Mouse (Mus musculus) forebrain, embryonic 11.5 days (tissue): ENCODE results near the gene Gna15. TPM values are rescaled to one million over a fixed set of nuclear protein-coding genes. Genes with fewer than 3 reads are reported as not detected.

Experiments used
- ATAC-seq: fragments of 200-750 bp; cut with Nextera tagmentation; replicated peaks from 2 replicates; pipeline ENCODE4 v1.8.0; 2017; ENCODE audit warnings: moderate TSS enrichment; ENCODE audit not compliant: low FRiP score
- DNase-seq: peaks from one replicate; pipeline ENCODE4 v3.0.0-alpha.2; 2017; ENCODE audit warnings: low spot score
- H3K27ac ChIP-seq: fragments of 300-500 bp; sonication (generic); 2 replicates; pipeline ENCODE4 v1.5.1; 2014; ENCODE audit warnings: low read depth, low read length
- H3K27me3 ChIP-seq: fragments of 300-500 bp; sonication (generic); 2 replicates; pipeline ENCODE4 v1.6.1; 2014; ENCODE audit warnings: mild to moderate bottlenecking, low read length, mixed read lengths; ENCODE audit not compliant: control insufficient read depth, insufficient read depth
- H3K36me3 ChIP-seq: fragments of 300-500 bp; sonication (generic); 2 replicates; pipeline ENCODE4 v1.6.1; 2014; ENCODE audit warnings: mild to moderate bottlenecking, low read length, moderate library complexity, mixed read lengths; ENCODE audit not compliant: control insufficient read depth, insufficient read depth
- H3K4me1 ChIP-seq: fragments of 300-500 bp; sonication (generic); replicated peaks from 2 replicates; pipeline ENCODE4 v1.6.1; 2014; ENCODE audit warnings: low read length, mixed read lengths; ENCODE audit not compliant: control insufficient read depth, insufficient read depth
- H3K4me2 ChIP-seq: fragments of 300-500 bp; sonication (generic); 2 replicates; pipeline ENCODE4 v1.6.1; 2014; ENCODE audit warnings: low read depth, mild to moderate bottlenecking, low read length, moderate library complexity, mixed read lengths; ENCODE audit not compliant: severe bottlenecking
- H3K4me3 ChIP-seq: fragments of 300-500 bp; sonication (generic); 2 replicates; pipeline ENCODE4 v1.5.1; 2014; ENCODE audit warnings: low read depth, low read length
- H3K9ac ChIP-seq: fragments of 300-500 bp; sonication (generic); 2 replicates; pipeline ENCODE4 v1.6.1; 2014; ENCODE audit warnings: low read length
- H3K9me3 ChIP-seq: fragments of 300-500 bp; sonication (generic); 2 replicates; pipeline ENCODE4 v1.6.1; 2016; ENCODE audit warnings: low read length, mixed read lengths; ENCODE audit not compliant: control insufficient read depth
- WGBS: fragments of 180-500 bp; shearing (Covaris S2); extraction: QIAGEN DNeasy Blood & Tissue Kit; methylation state at CpG from one replicate; pipeline ENCODE4 v1.1.7; 2014; 5-methylcytosine and 5-hydroxymethylcytosine counted together
- polyA plus RNA-seq: library from polyadenylated mRNA; unstranded; fragments of >200 nt; fragmentation: Nextera tagmentation; extraction: Ambion mirVana; gene quantifications from 2 replicates; pipeline ENCODE4 v1.2.1, GENCODE M21; 2014

Gene Gna15
- polyA plus RNA-seq, 1 experiment from 2014 or later = 0.68 TPM

DNA sequence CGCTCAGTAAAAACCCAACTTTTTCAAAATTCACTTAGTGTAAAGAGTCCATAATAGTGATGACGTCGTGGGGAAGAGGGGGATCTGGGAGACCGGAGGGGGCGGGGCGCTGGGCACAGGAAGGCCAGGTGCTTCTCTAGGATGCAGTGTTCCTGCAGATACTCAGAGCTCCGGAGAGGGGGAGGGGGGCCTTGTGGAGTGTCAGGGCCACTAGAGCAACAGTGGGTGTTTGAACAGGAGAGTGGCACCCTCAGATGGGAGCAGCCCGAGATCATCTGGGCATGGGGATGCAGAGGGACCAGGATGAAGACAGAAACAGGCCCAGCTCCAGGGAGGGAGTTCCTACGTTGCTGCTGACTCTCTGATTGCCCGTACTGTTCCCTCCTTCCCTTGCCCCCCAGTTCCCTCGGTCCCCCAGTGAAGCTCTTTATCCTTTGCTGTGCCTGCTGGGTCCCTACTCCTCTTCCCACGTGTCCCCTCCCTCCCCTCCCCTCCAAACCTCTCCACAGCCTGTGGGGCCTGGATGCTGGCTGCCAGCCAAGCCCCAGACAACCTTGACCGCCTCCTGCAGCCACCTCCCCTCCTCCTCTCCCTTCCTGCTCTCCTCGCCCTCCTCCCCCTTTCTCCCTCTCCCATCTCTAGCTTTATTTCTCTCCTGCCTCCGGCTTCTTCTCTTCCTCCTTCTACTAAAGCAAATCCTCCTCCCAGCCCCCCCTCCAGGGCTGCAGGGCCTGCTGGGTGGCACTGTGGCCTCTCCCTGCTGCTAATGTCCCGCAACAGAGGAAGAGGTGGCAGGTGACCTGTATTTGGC is 44.6 kb upstream of the Gna15 start:
- DNase-seq (peak; percentile 83), ATAC-seq (0 out of 2 replicates have a peak, but pooled peaks have one; percentile 2)
- Histone ChIP-seq H3K27ac (peak overlapping the region; percentile 41), H3K36me3 (peaks cover 2% of the 10 kb centered on the region; the same call in 1 of the 2 replicates), H3K4me3 (no peak overlapping the region), H3K9ac (peak overlapping the region; percentile 29), H3K9me3 (no peaks in the 10 kb centered on the region), H3K27me3 (peaks cover 63% of the 10 kb centered on the region), H3K4me2 (peak overlapping the region; percentile 35), H3K4me1 (peaks cover 45% of the 10 kb centered on the region)
- WGBS = 11% methylated on average over 16 of the region's 16 CpGs

DNA sequence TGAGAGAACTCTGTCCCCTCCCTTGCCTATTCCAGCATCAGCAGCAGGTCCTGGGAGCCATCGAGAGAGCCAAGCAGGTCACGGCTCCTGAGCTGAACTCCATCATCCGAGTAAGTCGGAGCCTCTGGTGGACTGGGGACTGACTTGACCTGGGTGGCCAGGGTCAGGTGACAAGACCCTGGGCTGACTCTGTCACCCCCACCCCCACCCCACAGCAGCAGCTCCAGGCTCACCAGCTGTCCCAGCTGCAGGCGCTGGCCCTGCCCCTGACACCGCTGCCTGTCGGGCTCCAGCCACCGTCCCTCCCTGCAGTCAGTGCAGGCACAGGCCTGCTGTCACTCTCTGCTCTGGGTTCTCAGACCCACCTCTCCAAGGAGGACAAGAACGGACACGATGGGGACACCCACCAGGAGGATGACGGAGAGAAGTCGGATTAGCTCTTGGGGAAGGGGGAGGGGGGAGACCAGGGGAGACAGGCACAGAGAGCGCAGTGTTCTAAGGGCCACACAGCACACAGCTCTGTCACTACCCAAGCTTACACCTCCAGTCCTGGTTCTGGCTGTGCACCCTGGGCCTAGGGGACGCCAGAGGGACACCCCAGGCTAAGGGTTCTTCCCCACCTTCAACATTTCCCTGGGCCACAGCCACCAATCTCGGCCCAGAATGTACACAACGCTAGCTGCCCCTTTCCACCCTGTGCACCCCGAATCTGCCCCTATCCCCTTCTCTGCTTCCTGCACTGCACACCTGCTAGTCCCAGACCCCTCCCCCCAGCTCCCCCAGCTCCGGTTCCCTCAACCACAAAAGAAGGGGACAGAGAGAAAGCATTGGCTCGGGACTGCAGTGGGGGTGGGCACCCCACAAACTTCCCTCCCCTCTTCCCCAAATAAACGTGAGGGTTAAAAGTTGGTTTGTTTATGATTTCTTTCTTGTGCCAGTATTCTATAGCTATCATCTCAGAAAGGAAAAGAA is 41.5 kb upstream of the Gna15 start:
- DNase-seq (no peak), ATAC-seq (no peak)
- Histone ChIP-seq H3K9ac (no peak overlapping the region), H3K27me3 (peaks cover 44% of the 10 kb centered on the region), H3K9me3 (no peaks in the 10 kb centered on the region), H3K36me3 (peaks cover 2% of the 10 kb centered on the region; the same call in 1 of the 2 replicates), H3K4me2 (no peak overlapping the region), H3K4me3 (no peak overlapping the region), H3K4me1 (peaks cover 42% of the 10 kb centered on the region), H3K27ac (no peak overlapping the region)
- WGBS = 23% methylated on average over 20 of the region's 20 CpGs

DNA sequence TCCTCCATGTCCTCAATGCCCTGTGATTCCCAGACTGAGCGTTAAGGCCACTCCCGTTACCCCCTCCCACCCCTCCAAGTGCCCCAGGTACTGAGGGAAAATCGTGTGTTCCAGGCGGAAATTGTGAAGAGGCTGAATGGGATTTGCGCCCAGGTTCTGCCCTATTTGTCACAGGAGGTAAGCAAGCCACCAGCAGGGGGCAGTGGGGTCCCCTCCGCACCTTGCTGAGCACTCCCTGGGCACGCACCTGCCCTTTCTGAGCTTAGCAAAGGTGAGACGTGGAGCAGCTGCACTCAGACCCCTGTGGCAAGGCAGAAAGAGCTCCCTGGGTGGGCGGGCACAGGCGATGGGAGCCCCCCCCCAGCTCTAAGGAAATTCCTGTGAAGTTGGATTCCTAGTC is 40.7 kb upstream of the Gna15 start:
- Histone ChIP-seq H3K36me3 (peaks cover 2% of the 10 kb centered on the region; the same call in 1 of the 2 replicates), H3K4me1 (peaks cover 37% of the 10 kb centered on the region), H3K27me3 (peaks cover 43% of the 10 kb centered on the region), H3K9me3 (no peaks in the 10 kb centered on the region), H3K9ac (no peak overlapping the region), H3K4me2 (no peak overlapping the region), H3K27ac (no peak overlapping the region), H3K4me3 (no peak overlapping the region)
- ATAC-seq (no peak), DNase-seq (peak; percentile 84)
- WGBS = 6% methylated on average over 10 of the region's 10 CpGs

DNA sequence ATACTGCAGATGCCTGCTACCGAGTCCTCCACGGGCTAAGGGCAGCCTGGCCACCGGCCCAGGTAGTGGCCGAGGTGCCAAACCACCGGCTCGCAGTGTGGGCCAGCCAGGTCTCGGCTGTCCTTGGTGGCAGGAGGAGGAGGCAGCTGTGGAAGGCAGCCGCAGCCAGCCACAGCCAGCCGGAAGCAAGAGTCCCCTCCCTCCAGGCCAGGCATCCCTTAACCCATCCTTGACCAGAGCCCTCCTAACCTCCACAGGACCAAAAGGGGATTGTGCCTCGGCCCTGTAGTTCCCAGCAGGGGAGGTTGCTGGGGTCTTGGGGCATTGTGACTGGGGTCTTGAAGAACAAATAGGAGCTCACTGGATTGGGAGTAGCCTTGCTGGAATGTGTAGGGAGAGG is 40.2 kb upstream of the Gna15 start:
- Histone ChIP-seq H3K27ac (no peak overlapping the region), H3K4me2 (peak overlapping the region; percentile 31; the same call in 1 of the 2 replicates), H3K9ac (0 out of 2 replicates have a peak overlapping the region, but pooled peaks have one; percentile 21), H3K36me3 (peaks cover 2% of the 10 kb centered on the region; the same call in 1 of the 2 replicates), H3K4me1 (peaks cover 32% of the 10 kb centered on the region), H3K9me3 (no peaks in the 10 kb centered on the region), H3K4me3 (0 out of 2 replicates have a peak overlapping the region, but pooled peaks have one; percentile 9), H3K27me3 (peaks cover 38% of the 10 kb centered on the region)
- 3% methylated on average over 10 of the region's 10 CpGs for WGBS
- no peak for ATAC-seq
- DNase-seq = no peak

DNA sequence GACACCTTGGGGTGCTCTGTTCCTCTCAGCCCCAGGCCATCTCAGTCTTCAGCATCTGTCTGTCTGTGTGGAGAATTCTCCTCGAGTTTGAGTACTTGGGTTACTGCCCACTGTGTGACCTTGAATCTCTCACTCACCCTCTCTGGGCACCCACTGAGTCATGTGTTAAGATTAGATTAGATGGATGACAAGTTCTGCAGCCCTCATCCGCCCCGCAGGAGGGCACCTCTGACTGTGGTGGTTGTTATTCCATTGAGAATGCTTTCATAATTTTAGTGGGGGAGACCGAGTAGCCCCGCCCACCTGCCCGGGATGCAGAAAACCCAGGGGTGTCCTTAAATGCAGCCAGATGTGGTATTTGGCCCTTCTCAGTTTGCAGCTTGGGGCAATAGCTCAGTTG is 39.5 kb upstream of the Gna15 start:
- Histone ChIP-seq H3K4me1 (peaks cover 26% of the 10 kb centered on the region), H3K36me3 (peaks cover 2% of the 10 kb centered on the region; the same call in 1 of the 2 replicates), H3K4me2 (peak overlapping the region; percentile 31; the same call in 1 of the 2 replicates), H3K4me3 (no peak overlapping the region), H3K27ac (no peak overlapping the region), H3K9me3 (no peaks in the 10 kb centered on the region), H3K9ac (no peak overlapping the region), H3K27me3 (peaks cover 34% of the 10 kb centered on the region)
- no peak for ATAC-seq
- DNase-seq = no peak
- WGBS = 47% methylated on average over 6 of the region's 6 CpGs

DNA sequence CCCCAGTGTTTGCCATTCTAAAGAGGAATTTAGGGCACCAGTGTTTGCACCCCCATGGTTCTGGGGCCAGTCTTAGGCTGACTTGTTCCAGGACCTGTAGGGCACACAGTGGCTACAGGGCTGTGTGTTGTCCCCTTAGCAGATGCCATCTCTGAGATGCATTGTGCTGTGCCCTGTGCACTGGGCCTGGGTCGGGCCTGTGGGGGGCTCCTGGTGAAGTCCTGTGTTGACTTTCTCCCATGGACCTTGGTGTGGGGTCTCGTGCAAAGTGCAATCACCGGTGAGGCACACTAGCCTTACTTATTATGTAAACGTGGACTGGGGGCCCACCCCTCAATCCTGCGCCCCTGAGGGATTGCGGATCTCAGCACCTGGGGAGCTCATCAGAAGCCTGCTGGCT is 38.4 kb upstream of the Gna15 start:
- H3K4me3 ChIP-seq = no peak overlapping the region
- DNase-seq (no peak), ATAC-seq (no peak)
- no peak overlapping the region for H3K27ac ChIP-seq
- H3K9me3 ChIP-seq = no peaks in the 10 kb centered on the region
- 77% methylated on average over 6 of the region's 6 CpGs for WGBS
- H3K36me3 ChIP-seq = peaks cover 2% of the 10 kb centered on the region; the same call in 1 of the 2 replicates
- peaks cover 28% of the 10 kb centered on the region for H3K27me3 ChIP-seq
- no peak overlapping the region; the same call in 1 of the 2 replicates for H3K9ac ChIP-seq
- H3K4me2 ChIP-seq = no peak overlapping the region
- peaks cover 23% of the 10 kb centered on the region for H3K4me1 ChIP-seq

DNA sequence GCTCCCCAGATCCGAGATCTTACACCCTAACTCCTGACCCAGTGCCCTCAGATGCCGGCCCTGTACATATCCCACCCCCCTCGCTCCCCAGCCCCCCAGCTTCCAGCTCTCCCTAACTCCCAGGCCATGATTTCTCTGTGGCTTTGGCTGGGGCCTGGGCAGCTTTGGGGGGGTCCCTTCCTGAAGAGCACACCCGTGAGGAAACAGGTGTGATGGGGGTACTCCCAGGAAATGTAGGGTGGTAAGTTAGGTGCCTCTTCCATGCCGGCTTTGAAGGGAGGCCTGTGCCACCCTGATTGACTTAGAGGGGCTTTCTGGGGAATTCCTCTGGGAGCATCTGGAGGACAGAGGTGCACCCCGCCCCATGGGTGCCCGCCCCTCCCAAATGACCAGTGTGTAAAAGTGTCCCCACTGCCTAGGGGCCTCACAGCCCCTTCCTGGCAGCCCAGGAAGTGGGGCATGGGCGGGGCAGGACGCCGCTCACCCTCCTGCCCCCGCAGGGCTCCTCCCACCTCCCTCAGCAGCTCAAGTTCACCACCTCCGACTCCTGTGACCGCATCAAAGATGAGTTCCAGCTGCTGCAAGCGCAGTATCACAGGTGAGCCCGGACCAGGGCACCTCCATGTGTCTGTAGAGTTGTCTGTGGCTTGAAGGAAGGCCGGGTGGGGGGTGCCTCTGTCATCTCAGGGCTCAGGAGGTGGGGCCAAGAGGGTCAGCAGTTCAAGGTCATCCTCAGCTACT is 36.9 kb upstream of the Gna15 start:
- peak overlapping the region; percentile 96 for H3K9ac ChIP-seq
- 32% methylated on average over 16 of the region's 16 CpGs for WGBS
- H3K4me2 ChIP-seq = peak overlapping the region; percentile 90
- no peaks in the 10 kb centered on the region for H3K9me3 ChIP-seq
- H3K4me3 ChIP-seq = peak overlapping the region; percentile 73
- no peak overlapping the region for H3K27ac ChIP-seq
- DNase-seq (no peak), ATAC-seq (no peak)
- H3K36me3 ChIP-seq = peaks cover 2% of the 10 kb centered on the region; the same call in 1 of the 2 replicates
- peaks cover 23% of the 10 kb centered on the region for H3K4me1 ChIP-seq
- H3K27me3 ChIP-seq = peaks cover 14% of the 10 kb centered on the region
